Mouse (Mus musculus) liver, embryonic 13.5 days (tissue): ENCODE data around the gene Mfsd6. TPM values are rescaled to one million over a fixed set of nuclear protein-coding genes. Genes with fewer than 3 reads are reported as not detected.

Source experiments
- ATAC-seq: fragments of 200-750 bp; cut with Nextera tagmentation; 2 replicates; pipeline ENCODE4 v1.8.0; 2017; ENCODE audit warnings: low read depth, mild to moderate bottlenecking, moderate number of reproducible peaks, moderate library complexity
- DNase-seq: peaks from one replicate; pipeline ENCODE4 v3.0.0; 2022
- H3K27ac ChIP-seq: fragments of 300-500 bp; sonication (generic); 2 replicates; pipeline ENCODE4 v1.5.1; 2015; ENCODE audit warnings: moderate library complexity, mild to moderate bottlenecking, inconsistent platforms
- H3K27me3 ChIP-seq: fragments of 300-500 bp; sonication (generic); 2 replicates; pipeline ENCODE4 v1.6.1; 2015; ENCODE audit warnings: mild to moderate bottlenecking, inconsistent platforms
- H3K36me3 ChIP-seq: fragments of 300-500 bp; sonication (generic); 2 replicates; pipeline ENCODE4 v1.6.1; 2015; ENCODE audit warnings: mild to moderate bottlenecking, inconsistent platforms
- H3K4me1 ChIP-seq: fragments of 300-500 bp; sonication (generic); replicated peaks from 2 replicates; pipeline ENCODE4 v1.6.1; 2015; ENCODE audit warnings: inconsistent platforms
- H3K4me2 ChIP-seq: fragments of 300-500 bp; sonication (generic); 2 replicates; pipeline ENCODE4 v1.6.1; 2015; ENCODE audit warnings: inconsistent platforms, mild to moderate bottlenecking, moderate library complexity
- H3K4me3 ChIP-seq: fragments of 300-500 bp; sonication (generic); replicated peaks from 2 replicates; pipeline ENCODE4 v1.5.1; 2015; ENCODE audit warnings: mild to moderate bottlenecking, inconsistent platforms
- H3K9ac ChIP-seq: fragments of 300-500 bp; sonication (generic); 2 replicates; pipeline ENCODE4 v1.6.1; 2015; ENCODE audit warnings: mild to moderate bottlenecking, inconsistent platforms
- H3K9me3 ChIP-seq: fragments of 300-500 bp; sonication (generic); replicated peaks from 2 replicates; pipeline ENCODE4 v1.6.1; 2016; ENCODE audit warnings: inconsistent platforms
- WGBS: fragments of 180-500 bp; shearing (Covaris S2); methylation state at CpG from one replicate; pipeline ENCODE4 v1.1.7; 2015; ENCODE audit not compliant: insufficient replicate concordance; 5-methylcytosine and 5-hydroxymethylcytosine counted together
- polyA plus RNA-seq: library from polyadenylated mRNA; unstranded; fragments of >200 nt; fragmentation: Nextera tagmentation; extraction: Ambion mirVana; gene quantifications from 2 replicates; pipeline ENCODE4 v1.2.1, GENCODE M21; 2015

The Mfsd6 gene
- polyA plus RNA-seq, 1 experiment from 2014 or later = 0.27 TPM

GRCm38 (mm10) chr1:52742567-52742966, 15.3 kb upstream of the Mfsd6 start:
- ATAC-seq (no peak), DNase-seq (no peak)
- no peaks in the 10 kb centered on the region for H3K27me3 ChIP-seq
- no peaks in the 10 kb centered on the region for H3K4me1 ChIP-seq
- no peak overlapping the region for H3K4me3 ChIP-seq
- H3K9me3 ChIP-seq = no peaks in the 10 kb centered on the region
- WGBS = 68% methylated on average over 5 of the region's 5 CpGs
- H3K9ac ChIP-seq = no peak overlapping the region
- H3K27ac ChIP-seq = no peak overlapping the region
- H3K36me3 ChIP-seq = no peaks in the 10 kb centered on the region
- no peak overlapping the region for H3K4me2 ChIP-seq

- Histone ChIP-seq H3K4me1 (no peaks in the 10 kb centered on the region), H3K9me3 (no peaks in the 10 kb centered on the region)
Measured at GRCm38 (mm10) chr1:52734208-52734607, 6.9 kb upstream of the Mfsd6 start.

GRCm38 (mm10) chr1:52730258-52730657, 3.0 kb upstream of the Mfsd6 start:
- ATAC-seq (no peak), DNase-seq (no peak)
- Histone ChIP-seq H3K27ac (no peak overlapping the region), H3K36me3 (no peaks in the 10 kb centered on the region), H3K9ac (no peak overlapping the region), H3K4me3 (no peak overlapping the region), H3K4me1 (peaks cover 5% of the 10 kb centered on the region; the same call in 1 of the 2 replicates), H3K27me3 (peaks cover 29% of the 10 kb centered on the region), H3K9me3 (no peaks in the 10 kb centered on the region), H3K4me2 (no peak overlapping the region)
- WGBS = 71% methylated on average over 1 of the region's 1 CpGs

More at GRCm38 (mm10) chr1:52734208-52734607, 6.9 kb upstream of the Mfsd6 start:
- H3K4me2 ChIP-seq = no peak overlapping the region
- no peak overlapping the region for H3K9ac ChIP-seq
- ATAC-seq (no peak), DNase-seq (no peak)
- no peak overlapping the region for H3K4me3 ChIP-seq
- H3K27ac ChIP-seq = no peak overlapping the region
- no peaks in the 10 kb centered on the region for H3K27me3 ChIP-seq
- no peaks in the 10 kb centered on the region for H3K36me3 ChIP-seq
- WGBS = 53% methylated on average over 4 of the region's 4 CpGs

GRCm38 (mm10) chr1:52728857-52729489, 1.7 kb upstream of the Mfsd6 start:
- 39% methylated on average over 5 of the region's 5 CpGs for WGBS
- Histone ChIP-seq H3K4me3 (no peak overlapping the region), H3K4me2 (no peak overlapping the region), H3K27ac (no peak overlapping the region), H3K9ac (no peak overlapping the region), H3K36me3 (no peaks in the 10 kb centered on the region), H3K4me1 (peaks cover 5% of the 10 kb centered on the region; the same call in 1 of the 2 replicates), H3K9me3 (no peaks in the 10 kb centered on the region), H3K27me3 (peaks cover 29% of the 10 kb centered on the region)
- ATAC-seq (no peak), DNase-seq (no peak)

GRCm38 (mm10) chr1:52726371-52727055, 749 bp downstream of the Mfsd6 start:
- DNase-seq = no peak
- no peak for ATAC-seq
- no peak overlapping the region for H3K27ac ChIP-seq
- peaks cover 29% of the 10 kb centered on the region for H3K27me3 ChIP-seq
- peak overlapping the region; percentile 55 for H3K9ac ChIP-seq
- H3K4me1 ChIP-seq = peaks cover 5% of the 10 kb centered on the region; the same call in 1 of the 2 replicates
- no peaks in the 10 kb centered on the region for H3K36me3 ChIP-seq
- H3K9me3 ChIP-seq = no peaks in the 10 kb centered on the region
- H3K4me3 ChIP-seq = peak overlapping the region; percentile 66
- WGBS = under 1% methylated on average over 53 of the region's 56 CpGs
- H3K4me2 ChIP-seq = peak overlapping the region; percentile 84

DNA sequence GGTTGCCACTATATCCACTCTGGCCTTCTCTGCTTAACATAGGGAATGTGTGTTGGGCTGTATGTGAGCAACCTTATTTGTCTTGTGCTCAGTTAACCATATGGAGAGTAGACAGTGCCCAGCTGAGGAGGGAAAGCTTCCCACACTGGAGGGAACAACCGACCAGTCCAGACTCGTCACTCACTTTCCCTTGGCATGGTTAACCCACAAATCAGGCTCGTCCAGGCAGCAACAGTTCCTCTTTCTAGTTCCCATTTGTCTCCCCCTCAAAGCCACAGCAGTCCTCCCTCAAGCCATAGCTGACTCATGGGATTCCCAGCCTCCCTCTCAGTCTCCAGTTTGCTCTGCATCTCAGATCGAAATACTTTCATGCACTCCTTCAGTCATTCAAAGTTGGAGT, 4.7 kb downstream of the Mfsd6 start:
- no peak overlapping the region for H3K9ac ChIP-seq
- H3K27ac ChIP-seq = no peak overlapping the region
- H3K4me2 ChIP-seq = no peak overlapping the region
- H3K36me3 ChIP-seq = no peaks in the 10 kb centered on the region
- ATAC-seq (no peak), DNase-seq (no peak)
- H3K4me3 ChIP-seq = no peak overlapping the region
- peaks cover 4% of the 10 kb centered on the region; the same call in 1 of the 2 replicates for H3K4me1 ChIP-seq
- peaks cover 20% of the 10 kb centered on the region for H3K27me3 ChIP-seq
- WGBS = 11% methylated on average over 4 of the region's 4 CpGs
- H3K9me3 ChIP-seq = no peaks in the 10 kb centered on the region

GRCm38 (mm10) chr1:52719096-52719495, 8.2 kb downstream of the Mfsd6 start:
- no peak for ATAC-seq
- 51% methylated on average over 5 of the region's 5 CpGs for WGBS

GRCm38 (mm10) chr1:52718068-52718748, 9.1 kb downstream of the Mfsd6 start:
- Histone ChIP-seq H3K4me1 (no peaks in the 10 kb centered on the region), H3K9ac (no peak overlapping the region), H3K27me3 (no peaks in the 10 kb centered on the region), H3K4me2 (no peak overlapping the region), H3K4me3 (no peak overlapping the region), H3K27ac (no peak overlapping the region), H3K9me3 (no peaks in the 10 kb centered on the region), H3K36me3 (no peaks in the 10 kb centered on the region)
- ATAC-seq (no peak), DNase-seq (no peak)
- WGBS = 55% methylated on average over 3 of the region's 3 CpGs

More at GRCm38 (mm10) chr1:52719096-52719495, 8.2 kb downstream of the Mfsd6 start:
- Histone ChIP-seq H3K9me3 (no peaks in the 10 kb centered on the region), H3K9ac (no peak overlapping the region), H3K36me3 (no peaks in the 10 kb centered on the region), H3K27me3 (no peaks in the 10 kb centered on the region), H3K27ac (no peak overlapping the region), H3K4me3 (no peak overlapping the region), H3K4me1 (no peaks in the 10 kb centered on the region), H3K4me2 (no peak overlapping the region)
- no peak for DNase-seq

- WGBS = 88% methylated on average over 1 of the region's 1 CpGs
- Histone ChIP-seq H3K9ac (no peak overlapping the region), H3K4me3 (no peak overlapping the region), H3K27ac (no peak overlapping the region), H3K4me1 (no peaks in the 10 kb centered on the region), H3K27me3 (no peaks in the 10 kb centered on the region), H3K9me3 (no peaks in the 10 kb centered on the region), H3K36me3 (no peaks in the 10 kb centered on the region), H3K4me2 (no peak overlapping the region)
- ATAC-seq (no peak), DNase-seq (no peak)
Measured at GRCm38 (mm10) chr1:52714451-52714850, 12.8 kb downstream of the Mfsd6 start.

DNA sequence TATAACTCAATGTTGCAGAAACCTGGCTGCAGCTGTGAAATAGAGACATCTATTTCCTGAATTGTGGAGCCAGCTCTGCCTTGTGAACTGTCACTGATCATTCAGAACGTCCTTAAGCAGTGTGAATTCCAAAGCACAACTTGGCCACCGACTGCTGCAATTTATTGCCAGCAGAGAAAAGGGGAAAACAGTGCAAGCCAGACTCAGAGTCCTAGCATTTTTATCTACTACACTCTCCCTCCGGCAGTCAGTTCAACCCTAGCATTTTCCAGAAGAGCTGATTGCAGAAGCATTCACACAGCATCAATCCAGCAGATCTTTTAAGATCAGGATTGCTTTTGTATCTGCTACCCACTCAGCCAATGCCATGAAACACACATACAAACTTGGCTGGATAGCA, 13.2 kb downstream of the Mfsd6 start:
- Histone ChIP-seq H3K27me3 (no peaks in the 10 kb centered on the region), H3K36me3 (no peaks in the 10 kb centered on the region), H3K4me1 (no peaks in the 10 kb centered on the region), H3K4me3 (no peak overlapping the region), H3K9ac (no peak overlapping the region), H3K9me3 (no peaks in the 10 kb centered on the region), H3K27ac (no peak overlapping the region), H3K4me2 (no peak overlapping the region)
- DNase-seq (no peak), ATAC-seq (no peak)
- WGBS = 42% methylated on average over 3 of the region's 3 CpGs

- H3K36me3 ChIP-seq = no peaks in the 10 kb centered on the region
- no peak overlapping the region for H3K9ac ChIP-seq
- ATAC-seq (no peak), DNase-seq (no peak)
- H3K9me3 ChIP-seq = no peaks in the 10 kb centered on the region
- no peaks in the 10 kb centered on the region for H3K4me1 ChIP-seq
- no peak overlapping the region for H3K4me2 ChIP-seq
- no peaks in the 10 kb centered on the region for H3K27me3 ChIP-seq
- 36% methylated on average over 6 of the region's 6 CpGs for WGBS
- no peak overlapping the region for H3K27ac ChIP-seq
- H3K4me3 ChIP-seq = no peak overlapping the region
Measured at GRCm38 (mm10) chr1:52708745-52709144, 18.5 kb downstream of the Mfsd6 start.
